Mouse (Mus musculus): ENCODE measurements around the gene Map3k19.

- TF ChIP-seq CTCF (IDR thresholded peaks at IDR 0.05; ENCODE audit: insufficient read depth, low read depth, low read length): no peak
- TF ChIP-seq POLR2A (IDR thresholded peaks at IDR 0.05; ENCODE audit: insufficient read depth, low read depth, low read length): no peak
These were observed 78.6 kb downstream of the Map3k19 start for GRCm38 (mm10) chr1:127776246-127776645.

All from olfactory bulb, adult 2 months (tissue).